Mouse (Mus musculus) gastrocnemius, postnatal 14 days (tissue): Measurements from ENCODE around the gene Lhfp. TPM values are rescaled to one million over a fixed set of nuclear protein-coding genes. Genes with fewer than 3 reads are reported as not detected.
"Not testable (repeated sequence)": the region's sequence is repeated elsewhere in the genome, so short reads cannot be mapped to it uniquely, and the experiment has no call there.

Source experiments
- DNase-seq: peaks from one replicate; pipeline ENCODE4 v3.0.0; 2021; ENCODE audit warnings: mixed read lengths
- intact Hi-C: fragments of 180-260 bp; cut with DNase I; formaldehyde crosslinking; loops from one replicate; pipeline ENCODE4 v1.15.1; 2025; ENCODE audit warnings: low total_unique reads
- total RNA-seq, 2 experiments: library from RNA; stranded (reverse); gene quantifications; 2 replicates each; pipeline ENCODE4 v1.2.3; 2021

Lhfp gene
- total RNA-seq, 2 experiments from 2014 or later, result 29.4 to 33.7 TPM

DNA sequence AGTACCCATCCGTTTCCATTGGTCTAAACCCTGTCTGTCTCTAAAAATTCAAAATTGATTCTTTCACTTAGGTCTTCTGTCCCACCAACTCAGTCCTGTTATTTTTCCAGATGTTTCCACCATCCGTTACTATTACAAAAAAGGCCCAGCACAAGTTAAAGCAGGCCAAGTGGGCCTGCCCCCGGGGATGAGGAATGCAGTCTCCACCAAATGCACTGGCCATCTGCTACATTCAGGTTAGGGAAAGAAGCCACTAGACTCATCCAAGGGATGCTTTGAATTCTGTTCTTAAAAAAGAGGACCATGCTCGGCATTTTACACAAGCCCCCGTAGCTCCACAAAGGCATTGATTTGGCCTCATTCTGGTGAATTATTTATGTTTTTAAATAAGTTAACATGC lies 162.3 kb downstream of the Lhfp start:
- intact Hi-C loops, result no loop called here
- DNase-seq, result no peak

DNA sequence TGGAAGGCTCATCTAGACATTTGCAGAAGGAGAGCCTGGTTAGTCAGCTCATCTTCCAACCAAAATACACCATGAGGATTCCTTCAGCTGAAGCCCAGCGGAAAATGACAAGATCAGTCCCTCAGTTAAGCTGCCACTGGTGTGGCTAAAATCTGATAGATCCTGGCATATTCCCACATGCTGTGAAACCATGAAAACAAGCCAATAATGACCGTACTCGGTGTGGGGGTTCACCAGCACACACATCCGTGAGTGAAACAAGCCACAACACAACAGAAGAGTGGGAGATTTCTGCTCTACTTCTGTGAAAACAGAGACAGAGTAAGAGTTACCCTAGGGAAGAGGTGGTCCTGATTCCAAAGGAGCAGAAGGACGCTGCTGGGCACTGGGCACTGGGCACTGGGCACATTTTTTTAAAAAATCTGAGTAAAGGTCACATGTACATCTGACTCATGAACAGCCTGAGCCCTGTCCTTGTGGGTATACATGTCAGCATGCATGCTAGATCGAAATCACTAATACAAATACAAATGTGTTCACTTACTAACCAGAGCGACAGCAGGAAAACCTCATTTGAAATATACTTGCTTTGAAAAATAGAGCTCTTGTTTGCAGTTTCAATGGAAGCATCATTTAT lies 163.1 kb downstream of the Lhfp start:
- intact Hi-C loops, result no loop called here
- DNase-seq, result no peak

DNA sequence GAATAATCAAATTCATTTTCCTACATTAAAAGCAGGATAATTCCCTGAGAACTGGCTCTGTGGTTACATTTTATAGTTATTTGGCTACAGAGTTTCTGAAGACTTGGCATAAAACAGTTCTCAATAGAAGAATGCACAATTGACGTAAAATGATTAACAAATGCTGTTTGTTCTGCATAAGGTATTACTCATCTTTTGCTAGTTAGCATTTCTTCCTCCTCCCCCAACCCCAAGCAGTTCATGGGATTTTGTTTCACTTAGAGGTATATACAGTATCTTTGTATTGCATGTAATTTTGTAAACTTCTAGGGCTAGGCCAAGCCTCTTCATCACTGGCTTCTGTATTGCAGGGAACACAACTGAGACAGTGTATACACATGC lies 163.6 kb downstream of the Lhfp start:
- intact Hi-C loops, result no loop called here

DNA sequence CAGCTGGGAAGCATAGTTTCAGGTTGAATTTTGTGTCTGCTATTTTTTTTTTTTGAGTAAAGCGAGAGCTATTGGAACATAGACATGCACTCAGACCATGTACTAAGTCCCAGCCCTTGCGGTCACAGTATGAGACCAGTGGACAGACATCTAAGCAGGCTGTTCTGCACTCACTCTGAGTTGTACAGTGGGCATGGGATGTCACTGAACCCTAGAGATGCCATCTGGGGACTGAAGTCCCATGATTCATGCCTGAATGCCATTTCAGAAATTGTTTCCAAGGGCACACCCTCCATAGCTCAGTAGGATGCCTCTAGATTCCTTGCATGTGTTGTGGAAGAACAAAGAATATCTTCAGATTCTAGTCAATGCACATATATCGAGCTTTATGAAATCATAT lies 164.4 kb downstream of the Lhfp start:
- intact Hi-C loops, result no loop called here
- no peak for DNase-seq

More for the DNA sequence above, 163.6 kb downstream of the Lhfp start:
- DNase-seq, result no peak

DNA sequence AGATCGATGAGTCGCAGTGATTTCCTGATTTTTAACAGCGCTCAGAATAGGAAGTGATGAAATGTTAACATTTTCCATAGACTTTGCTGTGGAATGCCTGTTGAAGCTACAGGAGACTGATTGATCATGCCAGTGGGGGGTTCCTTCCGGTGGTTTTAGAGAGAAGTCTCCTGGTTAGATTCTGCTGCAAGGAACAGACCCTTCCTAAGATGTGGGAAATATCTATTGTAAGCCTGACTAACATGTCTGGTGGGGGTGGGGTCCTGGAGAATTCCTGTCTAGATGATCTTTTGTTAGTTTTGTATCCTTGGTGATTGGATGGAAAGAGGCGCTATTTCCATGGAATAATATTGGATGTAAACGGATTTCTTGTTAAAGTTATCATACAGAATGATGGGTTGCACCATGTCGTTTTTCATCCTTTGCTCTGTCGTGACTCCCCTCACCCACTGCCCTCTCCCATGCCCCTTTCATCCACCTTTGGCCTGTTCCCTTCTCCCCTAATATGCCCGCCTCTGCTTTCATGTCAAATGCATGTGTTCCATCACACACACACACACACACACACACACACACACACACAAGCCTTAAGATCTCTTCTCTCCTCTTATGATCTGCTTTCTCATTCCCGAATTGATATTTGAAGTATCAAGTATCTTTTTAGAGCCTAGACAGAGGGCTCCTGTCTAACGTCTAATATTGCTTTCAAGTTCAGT lies 165.3 kb downstream of the Lhfp start:
- intact Hi-C loops, result no loop called here
- no peak for DNase-seq

DNA sequence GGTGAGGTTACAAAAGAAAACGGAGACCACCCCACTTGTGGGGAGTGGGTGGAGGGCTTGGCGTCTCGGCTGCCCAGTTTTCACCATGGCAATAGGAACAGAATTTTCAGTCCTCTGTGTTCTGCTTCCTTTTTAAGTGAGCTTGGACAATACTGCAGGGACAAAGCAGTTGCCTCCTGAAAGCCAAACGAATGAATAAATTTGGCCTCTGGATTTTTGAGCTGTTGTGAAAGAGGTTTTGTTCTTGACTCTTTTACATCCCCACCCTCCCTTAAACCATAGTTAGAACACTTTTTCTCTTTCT lies 165.8 kb downstream of the Lhfp start:
- intact Hi-C loops, result no loop called here
- no peak for DNase-seq

DNA sequence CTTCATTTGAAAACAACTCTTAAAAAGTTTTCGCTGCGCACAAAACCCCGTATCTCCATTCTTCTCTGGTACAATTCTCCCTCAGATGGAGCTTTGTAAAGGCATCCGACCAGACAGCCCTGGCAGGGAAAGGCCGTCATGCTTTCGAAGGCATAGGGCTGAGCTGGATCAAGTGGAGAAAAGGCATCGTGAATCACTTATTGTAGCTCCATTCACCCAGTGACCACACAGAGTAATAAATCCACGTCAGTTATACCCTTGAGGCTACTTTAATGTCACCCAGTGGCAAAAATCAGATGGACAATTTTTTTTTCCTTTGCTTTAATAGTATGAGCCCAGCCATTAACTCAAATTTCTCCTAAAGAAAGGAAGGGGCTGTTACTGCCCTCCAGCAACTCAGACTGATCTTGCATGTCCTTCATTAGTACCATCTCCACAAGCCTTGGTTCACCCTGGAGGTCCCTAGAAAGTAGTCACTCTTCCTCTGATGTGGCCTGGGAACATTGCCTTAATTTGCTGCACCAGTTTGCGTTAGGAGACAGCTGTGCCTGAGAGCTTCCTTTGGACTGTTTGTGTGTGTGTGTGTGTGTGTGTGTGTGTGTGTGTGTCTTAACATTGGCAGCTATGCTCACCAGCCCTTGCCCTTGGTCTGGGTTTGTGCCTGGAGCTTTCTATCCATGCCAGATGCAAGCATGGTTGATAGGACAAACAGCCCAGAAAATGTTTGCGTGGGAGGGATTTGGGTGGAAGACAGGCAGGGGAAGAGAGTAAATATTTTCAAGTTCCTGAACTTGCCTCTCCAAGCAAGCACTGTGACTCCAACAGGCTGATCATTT lies 169.6 kb downstream of the Lhfp start:
- peak; percentile 31 for DNase-seq
- intact Hi-C loops, result no loop called here

DNA sequence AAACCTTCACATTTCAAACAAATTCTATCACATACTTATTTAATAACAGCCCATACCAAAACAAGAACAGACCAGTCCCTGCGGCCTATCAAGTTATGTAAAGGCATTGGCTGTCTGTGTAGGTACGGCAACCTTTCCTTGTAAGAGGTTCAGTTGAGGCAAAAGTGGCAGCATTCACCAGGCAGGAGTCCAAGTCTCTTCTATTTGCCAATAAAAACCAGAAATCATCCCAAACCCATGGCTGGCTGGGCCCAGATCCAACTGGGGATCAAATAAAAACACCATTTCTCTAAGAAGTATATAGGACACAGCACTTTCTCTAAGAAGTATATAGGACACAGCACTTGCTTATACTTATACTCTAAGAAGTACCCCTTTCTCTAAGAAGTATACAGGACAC lies 171.3 kb downstream of the Lhfp start:
- DNase-seq, result no peak
- intact Hi-C loops, result no loop called here

DNA sequence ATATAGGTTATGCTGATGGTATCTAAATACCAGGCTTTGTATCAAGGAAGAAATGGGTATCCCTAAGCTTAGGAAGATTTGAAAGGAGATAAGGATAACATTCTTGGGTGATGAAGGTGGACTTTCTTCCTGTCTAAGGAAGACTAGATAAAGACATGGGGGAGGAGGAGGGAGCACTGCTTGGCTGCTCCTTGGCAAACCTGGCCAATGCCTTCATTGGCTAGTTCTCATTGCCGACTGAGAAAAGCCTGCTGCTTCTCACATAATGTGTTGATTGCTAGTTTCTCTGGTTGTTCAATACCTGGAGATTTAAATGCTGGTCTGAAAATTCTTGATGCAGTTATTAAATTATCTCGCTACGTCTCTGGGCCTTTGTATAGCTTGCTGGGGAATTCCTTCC lies 172.0 kb downstream of the Lhfp start:
- intact Hi-C loops, result no loop called here
- no peak for DNase-seq

DNA sequence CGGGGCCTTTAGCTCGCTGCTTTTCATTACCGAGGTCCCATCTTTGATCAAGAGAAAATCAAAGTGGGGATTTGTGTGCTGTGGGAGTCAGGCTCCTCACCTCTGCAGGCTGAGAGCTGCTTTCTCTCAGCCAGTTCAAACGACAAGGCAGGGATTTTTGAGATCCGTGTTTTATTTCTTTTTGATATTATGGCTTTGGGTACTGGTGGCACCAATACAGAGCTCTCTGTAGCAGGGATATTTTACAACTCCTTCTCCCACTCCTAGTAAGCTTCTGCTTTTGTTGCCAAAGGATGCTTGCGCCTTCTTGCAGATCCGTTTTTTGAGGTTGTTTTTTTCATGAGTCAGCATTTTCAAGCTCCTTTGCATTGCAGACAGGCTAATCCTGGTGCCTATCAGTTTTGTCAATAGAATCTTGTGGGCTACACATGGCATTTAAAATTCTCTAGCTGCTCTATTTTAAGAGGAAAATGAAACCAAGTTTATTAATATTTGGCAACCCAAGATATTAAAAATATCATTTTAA lies 172.5 kb downstream of the Lhfp start:
- intact Hi-C loops, result no loop called here
- DNase-seq, result no peak

DNA sequence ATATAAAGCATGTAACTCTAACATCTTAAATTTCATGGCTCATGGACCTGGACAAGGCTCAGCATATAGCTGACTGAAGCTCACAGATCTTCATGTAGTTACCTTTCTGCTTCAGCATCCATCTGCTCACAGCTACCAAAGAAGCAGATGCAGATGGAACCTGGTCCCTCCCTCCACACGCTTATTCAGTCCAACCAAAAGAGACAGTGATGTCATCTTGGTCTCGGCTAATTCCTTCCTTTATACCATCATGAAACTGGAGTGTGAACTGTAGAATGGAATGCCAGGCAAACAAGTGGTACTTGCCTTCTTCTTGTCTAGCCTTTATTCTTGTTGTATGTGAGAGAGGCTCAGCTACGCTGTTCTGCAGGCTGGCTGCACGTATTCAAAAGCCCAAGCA lies 173.1 kb downstream of the Lhfp start:
- DNase-seq, result no peak
- intact Hi-C loops, result no loop called here

DNA sequence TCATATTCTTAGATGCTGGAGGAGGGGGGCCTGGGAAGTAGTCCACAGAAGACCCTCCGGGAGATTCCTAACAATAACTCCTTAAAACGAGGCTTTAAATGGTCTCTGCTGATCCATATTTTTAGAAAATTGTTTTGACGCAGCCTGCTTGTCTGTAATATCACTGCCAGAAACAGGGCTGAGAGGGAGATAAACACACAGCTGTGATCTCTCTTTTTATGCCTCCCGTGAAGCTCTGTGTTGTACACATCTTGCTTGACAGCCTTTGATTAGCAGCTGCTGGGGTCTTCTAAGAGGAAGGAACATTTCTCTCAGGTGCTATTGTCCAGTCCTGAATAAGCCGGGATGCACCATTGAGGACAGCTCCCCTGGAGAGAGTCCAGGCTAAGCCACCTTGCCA lies 176.4 kb downstream of the Lhfp start:
- no peak for DNase-seq

DNA sequence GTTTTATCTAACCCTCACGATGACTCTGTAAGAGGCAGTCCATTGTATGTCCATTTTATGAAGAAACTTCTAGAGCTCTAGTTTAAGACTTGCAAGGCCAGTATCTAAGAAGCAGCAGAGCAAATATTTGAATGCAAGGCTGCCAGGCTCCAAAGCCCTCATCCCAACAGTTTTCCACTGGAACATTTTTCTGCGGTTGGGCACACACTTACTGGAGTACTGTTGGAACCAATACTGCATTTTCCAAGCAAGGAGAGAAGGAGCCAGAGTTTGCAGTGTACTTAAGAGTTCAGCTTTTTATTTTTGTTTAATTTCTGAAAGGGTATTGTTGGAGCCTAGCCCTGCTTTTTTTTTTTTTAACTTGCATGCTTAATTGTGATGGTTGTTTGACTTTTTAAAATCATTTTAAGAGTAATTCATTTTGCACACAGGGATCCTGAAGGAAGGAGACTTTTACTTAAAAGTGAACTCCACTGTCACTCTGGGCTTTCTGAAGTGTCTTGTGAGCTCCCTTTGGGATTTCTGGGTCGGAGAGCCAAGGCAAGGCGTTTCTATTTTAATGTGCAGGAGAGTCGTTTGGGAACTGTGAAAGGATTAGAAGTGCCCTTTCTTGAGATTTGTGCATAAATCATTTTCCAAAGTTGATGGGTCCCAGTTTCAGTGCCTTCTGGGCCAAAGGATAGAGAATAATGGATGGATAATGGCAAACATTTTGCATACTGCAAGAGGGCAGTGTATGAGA lies 180.4 kb downstream of the Lhfp start:
- intact Hi-C loops, result no loop called here
- DNase-seq, result peak; percentile 15

More for the DNA sequence above, 176.4 kb downstream of the Lhfp start:
- intact Hi-C loops, result no loop called here

DNA sequence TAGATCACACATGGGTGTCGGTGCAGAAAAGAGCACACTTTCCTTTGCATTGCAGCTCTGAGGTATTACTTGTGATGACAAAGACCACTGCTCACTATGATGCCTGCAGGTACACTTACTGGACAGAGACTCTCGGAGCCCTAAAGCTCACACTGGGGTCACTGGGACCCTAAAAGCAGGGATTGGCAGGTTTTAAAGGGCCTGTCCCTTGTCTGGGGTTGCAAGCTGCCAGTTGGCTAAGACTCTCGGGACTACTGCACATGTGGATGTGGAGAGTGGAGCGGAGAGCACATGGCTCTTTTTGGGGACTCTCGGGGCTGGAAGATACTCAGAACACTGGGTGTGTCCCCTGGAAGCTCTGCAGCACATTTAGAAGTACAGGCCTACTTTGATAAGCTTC lies 182.8 kb downstream of the Lhfp start:
- intact Hi-C loops, result no loop called here

DNA sequence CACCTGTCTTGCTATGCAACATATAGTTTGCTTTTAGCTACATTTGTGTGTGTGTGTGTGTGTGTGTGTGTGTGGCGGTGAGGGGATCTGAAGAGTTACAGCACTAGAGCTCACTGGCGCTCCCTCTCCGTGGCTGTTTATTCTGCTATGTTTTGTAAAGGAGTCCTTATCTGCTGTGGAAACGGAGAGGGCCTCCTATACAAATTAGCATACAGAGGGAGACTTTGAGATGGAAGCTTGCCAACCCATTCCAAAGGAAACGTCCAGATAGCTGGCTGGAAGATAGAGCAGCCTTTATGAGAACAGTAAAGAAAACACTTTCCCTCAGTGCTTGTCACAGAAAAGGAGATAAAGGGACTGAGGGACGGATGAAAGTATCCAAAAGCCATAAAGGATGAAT lies 184.4 kb downstream of the Lhfp start:
- DNase-seq, result no peak
- intact Hi-C loops, result no loop called here

More for the DNA sequence above, 182.8 kb downstream of the Lhfp start:
- DNase-seq, result no peak

DNA sequence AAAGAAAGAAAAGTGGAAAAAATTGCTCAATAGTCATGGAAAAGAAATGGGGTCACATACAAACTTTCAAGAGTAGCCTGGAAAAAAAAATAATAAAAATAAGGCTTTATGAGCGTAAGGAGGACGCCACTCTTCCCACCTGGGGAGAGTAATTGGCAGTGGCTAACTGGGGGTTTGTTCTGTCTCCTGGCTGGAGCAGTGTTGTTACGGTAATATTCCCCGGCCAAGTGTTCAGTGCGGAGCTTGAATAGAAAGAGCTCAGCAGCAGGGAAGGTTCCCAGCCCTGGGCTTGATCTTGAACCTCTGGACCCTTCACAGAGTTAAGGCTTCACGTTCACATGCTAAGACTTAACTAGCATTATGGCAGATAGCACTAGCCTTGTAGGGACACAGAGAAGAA lies 184.9 kb downstream of the Lhfp start:
- intact Hi-C loops, result no loop called here
- no peak for DNase-seq

DNA sequence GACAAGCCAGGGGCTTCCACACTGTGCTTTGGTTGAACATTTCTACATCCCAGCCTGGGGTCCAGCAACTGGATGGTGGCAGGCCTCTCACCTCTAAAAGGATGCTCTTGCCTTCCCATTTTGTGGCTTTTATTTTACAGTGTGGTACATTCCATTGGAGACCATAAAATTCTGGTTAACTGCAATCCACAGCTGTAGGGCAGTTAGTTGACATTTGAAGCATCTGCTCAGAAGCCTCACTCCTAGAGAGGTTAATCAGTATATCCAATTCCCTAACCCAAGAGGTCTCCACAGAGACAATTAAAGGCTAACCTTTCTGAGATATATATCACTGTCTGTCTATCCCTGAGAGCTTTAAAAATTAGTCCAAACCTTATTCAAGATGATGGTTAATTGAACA lies 186.5 kb downstream of the Lhfp start:
- DNase-seq, result no peak
- intact Hi-C loops, result no loop called here

DNA sequence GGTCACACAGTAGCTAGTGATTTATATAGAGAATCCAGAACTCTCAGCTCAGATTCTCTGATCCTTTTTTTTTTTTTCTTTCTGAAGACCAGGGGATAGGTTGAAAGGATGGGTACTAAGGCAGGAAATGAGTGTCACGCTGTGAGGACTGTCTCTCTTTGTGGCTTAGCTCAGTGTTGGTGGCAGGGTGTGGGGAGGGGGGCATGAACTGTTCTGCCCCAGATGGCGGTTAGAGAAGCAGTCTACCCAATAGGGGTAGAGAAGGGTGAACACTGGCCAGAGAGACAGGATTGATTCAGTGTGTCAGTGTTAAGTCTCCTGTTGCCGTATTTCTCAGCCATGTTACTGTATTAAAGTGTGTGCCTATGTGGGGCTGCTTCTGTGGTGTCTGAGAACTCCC lies 189.2 kb downstream of the Lhfp start:
- intact Hi-C loops, result no loop called here
- no peak for DNase-seq

DNA sequence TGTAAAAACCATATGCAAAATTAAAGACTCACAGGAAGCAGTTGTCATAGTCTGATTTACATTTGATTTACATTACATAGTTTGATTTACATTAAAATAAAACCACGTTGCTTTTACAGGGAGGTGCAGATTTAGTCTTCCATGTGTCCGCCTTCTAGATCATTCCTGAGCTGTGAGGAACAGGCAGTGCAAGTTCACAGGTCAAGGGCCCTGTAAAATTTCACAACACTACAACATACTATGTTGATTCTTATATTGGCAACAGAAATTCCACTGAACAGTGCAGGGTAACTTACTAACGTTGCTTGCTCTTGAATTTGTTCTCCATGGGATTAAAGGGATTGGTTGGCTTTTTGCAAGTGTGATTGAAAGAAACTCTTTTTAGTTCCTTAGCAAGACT lies 189.8 kb downstream of the Lhfp start:
- intact Hi-C loops, result no loop called here
- DNase-seq, result no peak

DNA sequence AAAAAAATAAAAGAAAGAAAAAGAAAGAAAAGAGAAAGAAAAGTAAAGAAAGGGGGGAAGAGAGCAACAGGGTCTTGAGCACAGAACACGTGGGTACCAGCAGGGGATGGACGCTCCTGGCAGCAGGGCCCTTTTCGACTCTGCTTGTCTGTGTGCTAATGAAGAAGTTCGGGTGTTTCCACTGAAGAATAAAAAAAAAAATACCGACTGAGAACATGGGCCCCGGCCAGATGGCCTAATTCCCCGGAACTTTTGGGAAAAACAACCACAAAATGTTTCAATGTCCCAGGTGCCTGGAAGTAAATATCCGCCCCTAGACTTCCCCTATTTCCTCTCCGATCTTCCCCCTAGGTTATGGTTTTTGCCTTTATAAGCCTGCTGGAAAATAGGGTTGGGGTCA lies 191.1 kb downstream of the Lhfp start:
- intact Hi-C loops, result not testable (repeated sequence)
- DNase-seq, result peak; percentile 26
